Mouse (Mus musculus) liver, postnatal 0 days (tissue): ENCODE results near the gene Crybg2. TPM values are rescaled to one million over a fixed set of nuclear protein-coding genes. Genes with fewer than 3 reads are reported as not detected.
A peak's percentile ranks its signal among the peaks of the same experiment; 100 is the strongest.

ENCODE experiments used
- ATAC-seq: fragments of 200-750 bp; cut with Nextera tagmentation; 2 replicates; pipeline ENCODE4 v1.8.0; 2017; ENCODE audit warnings: mild to moderate bottlenecking, moderate library complexity
- DNase-seq: peaks from one replicate; pipeline ENCODE4 v3.0.0-alpha.2; 2016
- H3K27ac ChIP-seq: fragments of 300-500 bp; sonication (generic); 2 replicates; pipeline ENCODE4 v1.5.1; 2014; ENCODE audit warnings: antibody characterized with exemption, moderate library complexity, mild to moderate bottlenecking, low read depth
- H3K27me3 ChIP-seq: fragments of 300-500 bp; sonication (generic); 2 replicates; pipeline ENCODE4 v1.6.1; 2014; ENCODE audit warnings: low read length, control low read depth, mixed read lengths; ENCODE audit not compliant: insufficient read depth
- H3K36me3 ChIP-seq: fragments of 300-500 bp; sonication (generic); replicated peaks from 2 replicates; pipeline ENCODE4 v1.6.1; 2014; ENCODE audit warnings: mild to moderate bottlenecking, control low read depth, low read length, moderate library complexity, mixed read lengths; ENCODE audit not compliant: insufficient read depth
- H3K4me1 ChIP-seq: fragments of 300-500 bp; sonication (generic); 2 replicates; pipeline ENCODE4 v1.6.1; 2014; ENCODE audit warnings: antibody characterized with exemption, mild to moderate bottlenecking, control low read depth; ENCODE audit not compliant: insufficient read depth
- H3K4me2 ChIP-seq: fragments of 300-500 bp; sonication (generic); 2 replicates; pipeline ENCODE4 v1.6.1; 2014; ENCODE audit warnings: low read depth, mild to moderate bottlenecking, low read length, moderate library complexity, mixed read lengths
- H3K4me3 ChIP-seq: fragments of 300-500 bp; sonication (generic); 2 replicates; pipeline ENCODE4 v1.5.1; 2014; ENCODE audit warnings: low read depth, low read length
- H3K9ac ChIP-seq: fragments of 300-500 bp; sonication (generic); replicated peaks from 2 replicates; pipeline ENCODE4 v1.6.1; 2014; ENCODE audit warnings: mild to moderate bottlenecking, moderate library complexity
- H3K9me3 ChIP-seq: fragments of 300-500 bp; sonication (generic); 2 replicates; pipeline ENCODE4 v1.6.1; 2016; ENCODE audit warnings: mild to moderate bottlenecking, control low read depth, low read length, mixed read lengths
- CTCF ChIP-seq: sonication (generic); IDR thresholded peaks from 2 replicates; pipeline ENCODE4 v1.5.1; 2016; ENCODE audit warnings: antibody characterized with exemption, low read depth
- EP300 ChIP-seq: IDR thresholded peaks from 2 replicates; pipeline ENCODE4 v1.6.1; 2016; ENCODE audit warnings: antibody characterized with exemption, low read depth, mild to moderate bottlenecking
- WGBS: fragments of 180-500 bp; shearing (Covaris S2); extraction: QIAGEN DNeasy Blood & Tissue Kit; methylation state at CpG from one replicate; pipeline ENCODE4 v1.1.7; 2014; ENCODE audit not compliant: insufficient replicate concordance; 5-methylcytosine and 5-hydroxymethylcytosine counted together
- polyA plus RNA-seq: library from polyadenylated mRNA; unstranded; fragments of >200 nt; fragmentation: Nextera tagmentation; extraction: Ambion mirVana; gene quantifications from 2 replicates; pipeline ENCODE4 v1.2.1, GENCODE M21; 2015

Gene Crybg2
- polyA plus RNA-seq, 1 experiment from 2014 or later = 1.4 TPM

DNA sequence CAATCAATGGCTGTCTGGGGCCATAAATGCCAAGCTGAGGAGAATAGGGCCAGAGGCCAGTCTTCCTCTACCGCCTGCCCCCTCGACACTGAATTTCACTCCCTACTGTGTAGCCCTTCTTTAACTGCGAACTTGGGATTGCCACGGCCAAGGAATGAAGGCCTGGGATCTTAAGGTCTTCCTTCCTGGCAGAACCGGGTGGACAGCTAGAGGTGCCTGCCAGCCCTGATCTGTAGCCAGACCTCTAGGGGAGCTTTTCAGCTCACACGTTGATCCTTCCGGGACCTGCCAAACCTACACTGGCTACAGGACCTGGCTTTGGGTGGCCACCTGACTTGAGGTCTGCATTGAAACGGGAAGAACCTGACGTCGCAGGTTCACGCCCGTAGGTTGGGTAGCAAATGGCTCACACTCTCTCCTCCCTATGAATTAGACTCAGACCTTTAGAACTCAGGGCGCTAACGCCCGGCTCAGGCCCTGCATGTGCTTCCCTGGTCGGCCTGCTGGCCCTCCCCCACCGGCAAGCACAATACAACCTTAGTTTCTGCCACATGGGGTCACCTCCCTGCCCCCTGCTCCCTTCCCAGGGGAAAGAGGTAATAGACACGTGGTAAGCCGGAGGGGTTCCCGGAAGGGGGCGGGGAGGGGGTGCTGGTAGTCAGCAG, 43.3 kb upstream of the Crybg2 start:
- no peak for ATAC-seq
- 5% methylated on average over 21 of the region's 21 CpGs for WGBS

DNA sequence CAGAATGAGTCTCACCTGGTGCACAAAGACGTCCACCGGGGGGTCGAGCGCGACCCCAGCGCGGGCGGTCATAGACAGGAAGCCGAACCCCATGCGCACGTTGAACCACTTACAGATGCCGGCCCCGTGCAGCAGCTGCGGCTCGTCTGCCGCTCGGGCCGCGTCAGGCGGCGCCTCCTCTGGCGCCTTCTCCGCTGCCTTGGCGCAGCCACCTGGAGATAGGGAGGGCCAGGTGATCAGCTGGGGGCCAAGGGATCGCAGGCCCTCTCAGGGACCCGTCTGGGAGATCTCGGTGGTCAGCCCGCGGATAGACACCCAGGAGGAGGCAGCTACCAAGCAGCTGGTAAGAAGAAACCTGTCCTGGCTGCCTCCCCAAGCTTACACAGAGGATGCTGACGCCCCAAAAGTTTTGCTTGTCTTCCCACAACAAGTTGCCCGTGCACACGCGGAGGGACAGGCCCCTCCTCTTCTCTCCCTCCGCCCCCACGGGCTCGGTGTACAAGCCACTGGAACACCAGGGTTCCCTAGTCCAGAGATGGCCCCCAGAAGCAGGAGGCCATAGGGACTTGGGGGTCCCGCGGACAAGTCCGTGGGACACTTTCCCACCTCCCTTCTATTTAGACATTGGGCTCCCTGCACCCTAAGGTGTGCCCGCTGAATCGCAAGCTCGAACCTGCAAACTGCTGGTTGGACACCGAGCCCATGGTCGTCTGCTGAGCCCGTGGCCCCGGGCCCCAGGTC, 42.4 kb upstream of the Crybg2 start:
- Histone ChIP-seq H3K9me3 (no peaks in the 10 kb centered on the region), H3K27ac (no peak overlapping the region), H3K4me3 (no peak overlapping the region), H3K27me3 (peaks cover 46% of the 10 kb centered on the region), H3K36me3 (no peaks in the 10 kb centered on the region), H3K4me2 (0 out of 2 replicates have a peak overlapping the region, but pooled peaks have one; percentile 26), H3K4me1 (peaks cover 7% of the 10 kb centered on the region), H3K9ac (no peak overlapping the region)
- TF ChIP-seq EP300 (no peak), CTCF (no peak)
- ATAC-seq (no peak), DNase-seq (peak; percentile 15)
- WGBS = 2% methylated on average over 46 of the region's 46 CpGs

More for the DNA sequence above, 43.3 kb upstream of the Crybg2 start:
- Histone ChIP-seq H3K4me3 (no peak overlapping the region), H3K27ac (no peak overlapping the region), H3K27me3 (peaks cover 46% of the 10 kb centered on the region), H3K9ac (no peak overlapping the region), H3K4me1 (peaks cover 7% of the 10 kb centered on the region), H3K4me2 (no peak overlapping the region), H3K36me3 (no peaks in the 10 kb centered on the region), H3K9me3 (no peaks in the 10 kb centered on the region)
- DNase-seq = no peak
- no peak for TF ChIP-seq EP300
- no peak for TF ChIP-seq CTCF

DNA sequence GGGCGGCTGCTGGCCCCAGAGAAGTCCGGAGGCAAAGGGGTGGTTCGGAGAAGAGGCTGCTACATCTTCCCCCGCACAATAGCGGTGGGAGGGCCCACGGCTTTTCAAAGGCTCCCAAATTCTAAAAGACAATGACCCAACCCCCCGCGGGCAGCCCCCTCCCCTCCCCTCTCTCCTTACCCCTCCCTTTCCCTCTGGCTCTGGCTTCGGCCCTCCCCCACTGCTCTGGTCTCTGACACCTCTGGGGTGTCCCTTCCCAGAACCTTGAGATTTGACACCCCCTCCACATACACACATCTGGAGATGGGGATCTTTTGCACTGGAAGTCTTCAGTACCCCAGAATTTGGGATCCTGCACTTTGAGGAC, 41.9 kb upstream of the Crybg2 start, which contains the start of gene Lin28a:
TSS of gene Lin28a (minus strand) at position 63 of the 367 bp plus-strand sequence.
- TF ChIP-seq CTCF = no peak
- no peak for TF ChIP-seq EP300
- no peak for ATAC-seq
- WGBS = 4% methylated on average over 9 of the region's 9 CpGs
- DNase-seq = no peak
- H3K9ac ChIP-seq = no peak within 1 kb of the TSS
- peaks cover 7% of the 10 kb centered on the region for H3K4me1 ChIP-seq
- H3K27ac ChIP-seq = no peak within 1 kb of the TSS
- H3K9me3 ChIP-seq = no peaks in the 10 kb centered on the region
- H3K27me3 ChIP-seq = peaks cover 46% of the 10 kb centered on the region
- 0 out of 2 replicates have a peak within 1 kb of the TSS, but pooled peaks have one; percentile 26 for H3K4me2 ChIP-seq
- H3K36me3 ChIP-seq = no peaks in the 10 kb centered on the region
- no peak within 1 kb of the TSS for H3K4me3 ChIP-seq

DNA sequence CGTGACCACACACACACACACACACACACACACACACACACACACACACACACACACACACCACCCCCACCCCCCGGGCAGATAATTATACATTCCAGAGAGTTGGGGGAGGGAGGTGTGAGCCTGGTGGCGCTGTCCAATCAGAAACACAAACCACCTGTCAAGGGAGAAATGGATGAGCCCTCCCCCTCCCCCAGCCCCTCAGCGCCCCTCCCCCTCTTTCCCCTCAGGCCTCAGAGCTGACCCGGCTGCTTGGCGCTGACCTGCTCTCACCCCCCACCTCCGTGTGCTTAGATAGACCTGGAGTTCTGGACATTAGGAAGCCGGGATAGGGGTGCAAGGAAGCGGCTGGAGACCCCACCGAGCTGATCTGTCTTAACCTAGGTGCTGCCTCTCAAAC, 41.4 kb upstream of the Crybg2 start:
- H3K27ac ChIP-seq = no peak overlapping the region
- no peak for ATAC-seq

DNA sequence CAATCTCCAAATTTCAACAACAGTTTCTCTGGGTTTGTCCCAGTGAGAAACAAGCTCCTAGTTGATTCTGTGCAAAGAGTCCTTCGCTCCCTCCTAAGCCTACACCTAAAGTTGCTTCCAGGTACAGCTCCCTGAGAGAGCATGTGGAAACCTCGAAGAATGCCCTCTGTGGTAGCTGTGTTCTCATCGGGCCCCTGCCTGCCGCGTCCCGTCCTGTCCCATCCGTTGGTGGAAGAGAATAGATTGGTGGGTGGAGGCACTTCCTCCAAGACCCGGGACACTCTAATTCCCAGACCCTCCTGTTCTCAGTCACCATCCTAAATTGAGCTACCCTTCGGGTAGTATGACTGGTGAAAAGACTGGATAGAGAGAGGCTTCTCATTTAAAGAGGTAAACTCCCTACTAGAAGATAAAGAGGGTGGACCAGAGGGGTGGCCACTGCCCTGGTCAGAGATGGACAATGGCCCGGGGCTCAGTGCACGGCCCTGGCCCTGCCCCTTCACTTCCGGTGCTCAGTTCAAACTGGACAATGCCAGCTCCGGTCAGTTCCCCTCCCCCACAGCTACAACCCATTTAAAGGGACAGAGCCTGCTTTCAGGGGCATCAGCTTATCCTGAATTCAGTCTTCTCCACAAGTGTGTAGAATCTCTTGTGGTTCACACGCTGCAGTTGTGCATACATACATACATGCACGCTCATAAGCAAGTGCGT, 40.8 kb upstream of the Crybg2 start:
- Histone ChIP-seq H3K36me3 (no peaks in the 10 kb centered on the region), H3K27ac (no peak overlapping the region), H3K4me2 (no peak overlapping the region), H3K9ac (no peak overlapping the region), H3K4me1 (peaks cover 7% of the 10 kb centered on the region), H3K27me3 (peaks cover 46% of the 10 kb centered on the region), H3K9me3 (no peaks in the 10 kb centered on the region), H3K4me3 (no peak overlapping the region)
- no peak for TF ChIP-seq EP300
- no peak for TF ChIP-seq CTCF
- no peak for ATAC-seq
- WGBS = 5% methylated on average over 16 of the region's 16 CpGs
- DNase-seq = no peak

More for the DNA sequence above, 41.4 kb upstream of the Crybg2 start:
- H3K9me3 ChIP-seq = no peaks in the 10 kb centered on the region
- peaks cover 7% of the 10 kb centered on the region for H3K4me1 ChIP-seq
- H3K36me3 ChIP-seq = no peaks in the 10 kb centered on the region
- TF ChIP-seq CTCF (no peak), EP300 (no peak)
- H3K4me3 ChIP-seq = no peak overlapping the region
- 2% methylated on average over 7 of the region's 10 CpGs for WGBS
- DNase-seq = no peak
- peaks cover 46% of the 10 kb centered on the region for H3K27me3 ChIP-seq
- no peak overlapping the region for H3K4me2 ChIP-seq
- H3K9ac ChIP-seq = no peak overlapping the region

DNA sequence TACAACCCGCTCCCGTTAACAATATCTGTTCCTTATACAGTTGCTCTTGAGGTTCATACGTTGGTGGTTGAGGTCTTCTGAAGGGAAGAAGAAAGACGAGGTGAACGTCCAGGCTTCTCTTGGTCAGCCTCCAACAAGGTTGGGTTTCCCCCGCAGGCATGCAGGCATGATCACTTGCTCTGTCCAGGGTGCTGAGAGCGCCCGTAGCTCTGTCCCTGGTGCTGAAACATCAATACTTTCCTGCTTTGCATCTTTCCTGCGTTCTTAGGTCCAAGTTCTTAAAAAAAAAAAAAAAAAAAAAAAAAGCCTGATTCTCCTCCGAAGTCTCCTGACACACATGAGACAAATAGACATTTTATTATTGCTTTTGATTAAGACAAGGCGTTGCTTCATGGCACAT, 40.0 kb upstream of the Crybg2 start:
- H3K4me3 ChIP-seq = no peak overlapping the region
- WGBS = 4% methylated on average over 11 of the region's 11 CpGs
- no peak for ATAC-seq
- peak; percentile 83 for DNase-seq
- no peak overlapping the region for H3K9ac ChIP-seq
- no peaks in the 10 kb centered on the region for H3K36me3 ChIP-seq
- H3K4me1 ChIP-seq = peaks cover 7% of the 10 kb centered on the region
- no peak overlapping the region for H3K27ac ChIP-seq
- TF ChIP-seq EP300 = no peak
- TF ChIP-seq CTCF = no peak
- peaks cover 46% of the 10 kb centered on the region for H3K27me3 ChIP-seq
- H3K4me2 ChIP-seq = no peak overlapping the region
- H3K9me3 ChIP-seq = no peaks in the 10 kb centered on the region
